Mouse (Mus musculus) liver, postnatal 0 days (tissue): ENCODE data around the gene Grin2d. TPM values are rescaled to one million over a fixed set of nuclear protein-coding genes. Genes with fewer than 3 reads are reported as not detected.

Experiments
- ATAC-seq: fragments of 200-750 bp; cut with Nextera tagmentation; 2 replicates; pipeline ENCODE4 v1.8.0; 2017; ENCODE audit warnings: mild to moderate bottlenecking, moderate library complexity
- DNase-seq: peaks from one replicate; pipeline ENCODE4 v3.0.0-alpha.2; 2016
- H3K27ac ChIP-seq: fragments of 300-500 bp; sonication (generic); 2 replicates; pipeline ENCODE4 v1.5.1; 2014; ENCODE audit warnings: antibody characterized with exemption, moderate library complexity, mild to moderate bottlenecking, low read depth
- H3K27me3 ChIP-seq: fragments of 300-500 bp; sonication (generic); 2 replicates; pipeline ENCODE4 v1.6.1; 2014; ENCODE audit warnings: low read length, control low read depth, mixed read lengths; ENCODE audit not compliant: insufficient read depth
- H3K36me3 ChIP-seq: fragments of 300-500 bp; sonication (generic); replicated peaks from 2 replicates; pipeline ENCODE4 v1.6.1; 2014; ENCODE audit warnings: mild to moderate bottlenecking, control low read depth, low read length, moderate library complexity, mixed read lengths; ENCODE audit not compliant: insufficient read depth
- H3K4me1 ChIP-seq: fragments of 300-500 bp; sonication (generic); 2 replicates; pipeline ENCODE4 v1.6.1; 2014; ENCODE audit warnings: antibody characterized with exemption, mild to moderate bottlenecking, control low read depth; ENCODE audit not compliant: insufficient read depth
- H3K4me2 ChIP-seq: fragments of 300-500 bp; sonication (generic); 2 replicates; pipeline ENCODE4 v1.6.1; 2014; ENCODE audit warnings: low read depth, mild to moderate bottlenecking, low read length, moderate library complexity, mixed read lengths
- H3K4me3 ChIP-seq: fragments of 300-500 bp; sonication (generic); 2 replicates; pipeline ENCODE4 v1.5.1; 2014; ENCODE audit warnings: low read depth, low read length
- H3K9ac ChIP-seq: fragments of 300-500 bp; sonication (generic); replicated peaks from 2 replicates; pipeline ENCODE4 v1.6.1; 2014; ENCODE audit warnings: mild to moderate bottlenecking, moderate library complexity
- H3K9me3 ChIP-seq: fragments of 300-500 bp; sonication (generic); 2 replicates; pipeline ENCODE4 v1.6.1; 2016; ENCODE audit warnings: mild to moderate bottlenecking, control low read depth, low read length, mixed read lengths
- CTCF ChIP-seq: sonication (generic); IDR thresholded peaks from 2 replicates; pipeline ENCODE4 v1.5.1; 2016; ENCODE audit warnings: antibody characterized with exemption, low read depth
- EP300 ChIP-seq: IDR thresholded peaks from 2 replicates; pipeline ENCODE4 v1.6.1; 2016; ENCODE audit warnings: antibody characterized with exemption, low read depth, mild to moderate bottlenecking
- WGBS: fragments of 180-500 bp; shearing (Covaris S2); extraction: QIAGEN DNeasy Blood & Tissue Kit; methylation state at CpG from one replicate; pipeline ENCODE4 v1.1.7; 2014; ENCODE audit not compliant: insufficient replicate concordance; 5-methylcytosine and 5-hydroxymethylcytosine counted together
- polyA plus RNA-seq: library from polyadenylated mRNA; unstranded; fragments of >200 nt; fragmentation: Nextera tagmentation; extraction: Ambion mirVana; gene quantifications from 2 replicates; pipeline ENCODE4 v1.2.1, GENCODE M21; 2015

The Grin2d gene
- polyA plus RNA-seq, 1 experiment from 2014 or later = 0.02 TPM

DNA sequence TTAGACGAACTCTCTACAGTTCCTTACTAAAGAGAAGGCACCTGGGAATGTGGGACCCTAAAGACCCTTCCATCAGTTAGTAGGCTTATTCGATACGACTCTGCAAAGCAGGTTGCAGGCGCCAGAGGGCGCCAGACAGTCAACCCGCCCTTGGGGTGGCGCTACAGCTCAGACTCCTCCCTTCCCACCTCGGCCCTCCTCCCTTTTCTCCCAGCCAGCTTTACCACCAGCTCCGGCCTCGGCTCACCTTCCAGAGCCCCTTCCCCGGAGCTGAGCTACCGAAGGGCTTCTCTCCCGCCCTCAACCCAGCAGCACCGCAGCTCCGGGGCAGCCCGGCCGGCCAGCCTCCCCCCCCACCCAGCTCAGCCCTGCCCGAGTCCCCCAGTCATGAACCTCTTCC lies 5.6 kb downstream of the Grin2d start, which contains the start of gene Kdelr1:
Gene Kdelr1, plus strand, starts transcription at position 149 of the 400 bp plus-strand sequence.
- TF ChIP-seq CTCF = peak; percentile 99
- no peak for TF ChIP-seq EP300

DNA sequence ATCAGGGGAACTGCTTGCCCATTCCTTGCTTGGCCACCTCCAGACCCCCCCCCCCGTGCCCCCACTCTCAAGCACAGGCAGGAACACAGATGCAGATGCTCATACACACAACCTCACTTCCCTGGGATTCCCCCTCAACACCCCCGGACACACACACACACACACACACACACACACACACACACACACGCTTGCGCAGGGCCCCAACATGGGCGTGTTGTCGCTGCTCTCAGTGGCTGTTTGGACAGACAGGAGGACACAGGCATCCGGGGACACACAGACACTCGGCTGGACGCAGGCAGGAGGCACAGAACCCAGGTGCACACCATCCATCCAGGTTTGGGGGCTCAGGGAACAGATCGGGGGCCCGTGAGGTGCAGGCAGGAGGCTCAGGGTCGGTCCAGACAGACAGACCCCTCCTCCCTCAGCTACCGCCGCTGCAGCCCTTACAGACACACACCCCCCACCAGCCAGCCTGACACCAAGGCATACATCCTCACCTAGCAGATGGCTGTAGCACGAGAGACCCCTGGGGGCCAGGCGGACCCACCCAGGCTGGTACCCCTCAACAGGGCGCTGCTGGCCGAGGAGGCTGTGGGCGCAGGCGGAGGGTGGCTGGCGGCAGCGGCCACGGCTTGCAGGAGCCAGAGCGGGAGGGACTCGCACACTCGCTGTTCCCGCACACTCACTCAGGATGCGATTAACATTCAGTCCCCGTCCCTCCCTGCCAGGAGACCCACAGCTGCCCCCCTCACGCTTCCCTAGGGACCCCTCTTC lies 7.7 kb downstream of the Grin2d start:
- 2% methylated on average over 28 of the region's 30 CpGs for WGBS
- Histone ChIP-seq H3K27ac (no peak overlapping the region), H3K4me1 (peaks cover 17% of the 10 kb centered on the region), H3K9ac (no peak overlapping the region), H3K9me3 (no peaks in the 10 kb centered on the region), H3K36me3 (peaks cover 11% of the 10 kb centered on the region; the same call in 1 of the 2 replicates), H3K4me2 (no peak overlapping the region), H3K27me3 (peaks cover 55% of the 10 kb centered on the region), H3K4me3 (no peak overlapping the region)
- TF ChIP-seq EP300 (no peak), CTCF (no peak)
- ATAC-seq = no peak
- peak; percentile 23 for DNase-seq

More for the DNA sequence above, 5.6 kb downstream of the Grin2d start, which contains the start of gene Kdelr1:
- H3K9ac ChIP-seq = peak within 1 kb of the TSS; percentile 95
- peak within 1 kb of the TSS; percentile 86 for H3K4me2 ChIP-seq
- H3K4me3 ChIP-seq = peak within 1 kb of the TSS; percentile 92
- DNase-seq (peak; percentile 92), ATAC-seq (peak; percentile 84)
- H3K27me3 ChIP-seq = peaks cover 42% of the 10 kb centered on the region
- H3K27ac ChIP-seq = peak within 1 kb of the TSS; percentile 96
- no peaks in the 10 kb centered on the region for H3K9me3 ChIP-seq
- peaks cover 13% of the 10 kb centered on the region for H3K4me1 ChIP-seq
- peaks cover 30% of the 10 kb centered on the region for H3K36me3 ChIP-seq
- under 1% methylated on average over 17 of the region's 18 CpGs for WGBS

DNA sequence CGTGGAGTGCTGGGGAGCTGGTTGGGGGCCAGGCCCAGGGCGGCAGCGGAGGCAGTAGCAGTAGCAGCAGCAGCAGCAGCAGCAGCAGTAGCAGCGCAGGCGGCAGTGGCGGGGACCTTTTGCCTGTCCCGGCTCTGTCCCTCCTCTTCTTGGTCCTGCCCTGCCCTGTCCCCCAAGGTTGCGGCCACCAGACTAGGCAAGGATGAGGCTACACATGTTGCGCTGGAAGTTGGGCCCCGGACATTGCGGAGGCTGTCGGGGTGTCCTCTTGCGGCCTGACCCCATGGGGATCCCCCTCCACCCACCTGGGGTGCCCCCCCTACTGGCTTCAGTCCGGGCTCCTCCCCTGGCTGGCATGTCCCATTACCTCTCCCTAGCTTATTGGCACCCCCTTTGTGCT lies 8.4 kb downstream of the Grin2d start:
- WGBS = 4% methylated on average over 8 of the region's 14 CpGs

DNA sequence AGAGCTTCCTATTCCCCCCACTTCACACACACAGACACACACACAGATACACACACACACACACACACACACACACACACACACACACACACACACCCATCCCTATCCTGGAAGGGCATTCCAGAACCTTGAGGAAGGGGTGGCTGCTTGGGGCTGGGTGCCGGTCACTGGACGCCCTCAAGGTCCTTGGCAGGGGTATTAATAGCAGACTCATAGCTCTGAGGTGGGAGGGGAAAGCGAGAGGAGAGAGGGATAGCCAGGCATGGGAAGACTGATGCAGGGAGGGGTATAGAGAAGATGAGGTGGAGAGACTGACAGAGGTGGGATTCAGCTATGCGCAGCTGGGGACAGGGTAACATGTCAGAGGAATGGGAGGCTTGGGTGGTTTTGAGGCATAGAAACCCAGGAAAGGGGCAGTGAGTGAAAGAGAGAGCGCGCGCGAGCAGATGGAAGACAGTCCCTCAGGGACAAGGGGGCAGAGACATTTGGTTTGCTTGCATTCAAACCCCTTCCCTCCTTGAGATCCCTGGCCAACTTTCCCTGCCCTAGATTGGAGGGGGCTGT lies 9.0 kb downstream of the Grin2d start:
- Histone ChIP-seq H3K4me3 (no peak overlapping the region), H3K27ac (no peak overlapping the region), H3K27me3 (peaks cover 55% of the 10 kb centered on the region), H3K4me1 (peaks cover 10% of the 10 kb centered on the region), H3K36me3 (no peaks in the 10 kb centered on the region; the same call in 1 of the 2 replicates), H3K9me3 (no peaks in the 10 kb centered on the region), H3K9ac (no peak overlapping the region), H3K4me2 (no peak overlapping the region)
- no peak for ATAC-seq
- 37% methylated on average over 8 of the region's 8 CpGs for WGBS
- no peak for TF ChIP-seq EP300
- no peak for TF ChIP-seq CTCF
- DNase-seq = no peak

More for the DNA sequence above, 8.4 kb downstream of the Grin2d start:
- ATAC-seq (no peak), DNase-seq (peak; percentile 28)
- no peak overlapping the region for H3K9ac ChIP-seq
- H3K4me1 ChIP-seq = peaks cover 16% of the 10 kb centered on the region
- no peaks in the 10 kb centered on the region for H3K9me3 ChIP-seq
- peaks cover 6% of the 10 kb centered on the region; the same call in 1 of the 2 replicates for H3K36me3 ChIP-seq
- TF ChIP-seq CTCF (no peak), EP300 (no peak)
- no peak overlapping the region for H3K27ac ChIP-seq
- H3K4me3 ChIP-seq = no peak overlapping the region
- H3K27me3 ChIP-seq = peaks cover 55% of the 10 kb centered on the region
- no peak overlapping the region for H3K4me2 ChIP-seq

DNA sequence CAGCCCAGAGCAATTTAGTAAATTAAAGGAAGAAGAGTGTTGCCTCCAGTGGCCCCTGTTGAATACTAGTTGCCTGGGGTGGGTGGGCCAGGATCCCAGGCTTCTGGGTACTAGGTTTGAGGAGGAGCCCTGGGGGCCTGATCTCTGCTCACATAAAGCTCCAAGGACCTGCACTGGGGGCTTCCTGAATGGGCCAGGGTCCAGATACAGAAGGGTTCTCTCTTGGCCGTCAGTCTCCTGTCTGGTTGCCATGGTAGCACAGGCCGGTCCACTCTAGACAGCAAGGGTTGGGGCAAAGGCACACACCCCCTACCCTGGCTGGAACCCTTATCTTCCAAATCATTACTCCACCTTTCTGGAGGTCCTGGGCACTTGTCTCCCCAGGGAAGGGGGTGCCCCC lies 10.3 kb downstream of the Grin2d start:
- ATAC-seq = no peak
- Histone ChIP-seq H3K36me3 (no peaks in the 10 kb centered on the region), H3K4me3 (no peak overlapping the region), H3K27ac (no peak overlapping the region), H3K9ac (no peak overlapping the region), H3K27me3 (peaks cover 55% of the 10 kb centered on the region), H3K4me2 (no peak overlapping the region), H3K9me3 (no peaks in the 10 kb centered on the region), H3K4me1 (peaks cover 4% of the 10 kb centered on the region; the same call in 1 of the 2 replicates)
- TF ChIP-seq EP300 (no peak), CTCF (no peak)
- DNase-seq = no peak
- 63% methylated on average over 2 of the region's 2 CpGs for WGBS
